Mouse (Mus musculus): ENCODE results near the gene Tmem254b. TPM values are rescaled to one million over a fixed set of nuclear protein-coding genes. Genes with fewer than 3 reads are reported as not detected.
"Not testable (repeated sequence)": the region's sequence is repeated elsewhere in the genome, so short reads cannot be mapped to it uniquely, and the experiment has no call there.

The Tmem254b gene
- total and polyA plus RNA-seq, 3 experiments = 2.6 to 18.4 (median 6.1) TPM

DNA sequence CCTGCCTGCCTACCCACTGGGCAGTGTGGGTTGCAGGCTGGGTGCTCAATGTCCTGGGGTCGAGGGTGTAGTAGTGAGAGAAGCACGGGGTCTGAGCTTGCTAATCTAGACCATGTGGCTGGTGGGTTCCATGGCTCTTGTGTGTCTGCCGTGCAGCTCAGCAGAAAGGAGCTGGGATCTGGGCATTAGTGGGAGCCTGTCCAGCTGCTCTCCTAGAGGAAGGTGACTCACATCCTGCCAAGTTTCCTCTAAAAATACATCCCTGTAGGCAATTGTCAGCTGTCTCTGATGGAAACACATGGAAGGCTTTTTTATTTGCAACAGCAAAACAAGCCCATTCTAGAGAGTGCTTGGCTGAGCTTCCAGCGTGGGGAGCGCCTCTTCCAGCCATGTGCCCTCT, 44.4 kb downstream of the Tmem254b start:
- in situ Hi-C loops (cut with MboI; ENCODE audit: low pct_ligation_motif_present, low pct_unique_long_range_greater_than_20kb, low sequenced_read_pairs); H3K4me1 ChIP-seq (ENCODE audit: control insufficient read depth in 1 of 2, insufficient read depth in 2 of 2); dilution Hi-C loops (cut with MboI; ENCODE audit: extremely low pct_ligation_motif_present, extremely low pct_unique_long_range_greater_than_20kb, low sequenced_read_pairs); H3K27me3 ChIP-seq (replicated peaks); H3K4me2 ChIP-seq (ENCODE audit: insufficient read depth, low read depth, poor library complexity, severe bottlenecking); H3K4me3 ChIP-seq (replicated peaks in 1 of 3; ENCODE audit: low read depth in 2 of 3, low read length in 2 of 3, poor library complexity in 1 of 3); H3K36me3 ChIP-seq (replicated peaks in 1 of 2; ENCODE audit: control insufficient read depth in 1 of 2, insufficient read depth in 1 of 2, low read length in 1 of 2); H3K79me2 ChIP-seq (replicated peaks; ENCODE audit: control insufficient read depth, extremely low read depth, insufficient read depth, poor library complexity, severe bottlenecking); DNase-seq (ENCODE audit: extremely low read depth); H3K9me3 ChIP-seq (replicated peaks; ENCODE audit: low read length); H3K27ac ChIP-seq (ENCODE audit: insufficient read depth, low read depth); H3K9ac ChIP-seq (ENCODE audit: insufficient read depth, low read depth): not testable (repeated sequence)

- H3K9me3 ChIP-seq (replicated peaks; ENCODE audit: low read length); H3K27ac ChIP-seq (ENCODE audit: insufficient read depth, low read depth); H3K4me2 ChIP-seq (ENCODE audit: insufficient read depth, low read depth, poor library complexity, severe bottlenecking); H3K36me3 ChIP-seq (replicated peaks in 1 of 2; ENCODE audit: control insufficient read depth in 1 of 2, insufficient read depth in 1 of 2, low read length in 1 of 2); DNase-seq (ENCODE audit: extremely low read depth); dilution Hi-C loops (cut with MboI; ENCODE audit: extremely low pct_ligation_motif_present, extremely low pct_unique_long_range_greater_than_20kb, low sequenced_read_pairs); H3K4me1 ChIP-seq (ENCODE audit: control insufficient read depth in 1 of 2, insufficient read depth in 2 of 2); in situ Hi-C loops (cut with MboI; ENCODE audit: low pct_ligation_motif_present, low pct_unique_long_range_greater_than_20kb, low sequenced_read_pairs); H3K79me2 ChIP-seq (replicated peaks; ENCODE audit: control insufficient read depth, extremely low read depth, insufficient read depth, poor library complexity, severe bottlenecking); H3K4me3 ChIP-seq (replicated peaks in 1 of 3; ENCODE audit: low read depth in 2 of 3, low read length in 2 of 3, poor library complexity in 1 of 3); H3K9ac ChIP-seq (ENCODE audit: insufficient read depth, low read depth); H3K27me3 ChIP-seq (replicated peaks): not testable (repeated sequence)
Observed at GRCm38 (mm10) chr14:26161156-26161555, 45.7 kb downstream of the Tmem254b start.

- DNase-seq (ENCODE audit: extremely low read depth); H3K27ac ChIP-seq (ENCODE audit: insufficient read depth, low read depth); H3K36me3 ChIP-seq (replicated peaks in 1 of 2; ENCODE audit: control insufficient read depth in 1 of 2, insufficient read depth in 1 of 2, low read length in 1 of 2); H3K4me2 ChIP-seq (ENCODE audit: insufficient read depth, low read depth, poor library complexity, severe bottlenecking); H3K27me3 ChIP-seq (replicated peaks); H3K9ac ChIP-seq (ENCODE audit: insufficient read depth, low read depth); dilution Hi-C loops (cut with MboI; ENCODE audit: extremely low pct_ligation_motif_present, extremely low pct_unique_long_range_greater_than_20kb, low sequenced_read_pairs); H3K9me3 ChIP-seq (replicated peaks; ENCODE audit: low read length); H3K79me2 ChIP-seq (replicated peaks; ENCODE audit: control insufficient read depth, extremely low read depth, insufficient read depth, poor library complexity, severe bottlenecking); H3K4me3 ChIP-seq (replicated peaks in 1 of 3; ENCODE audit: low read depth in 2 of 3, low read length in 2 of 3, poor library complexity in 1 of 3); H3K4me1 ChIP-seq (ENCODE audit: control insufficient read depth in 1 of 2, insufficient read depth in 2 of 2); in situ Hi-C loops (cut with MboI; ENCODE audit: low pct_ligation_motif_present, low pct_unique_long_range_greater_than_20kb, low sequenced_read_pairs): not testable (repeated sequence)
Observed at GRCm38 (mm10) chr14:26156032-26156431, 50.8 kb downstream of the Tmem254b start.

Other genes starting within 250 kb of the Tmem254b start
- not detected in 2 replicates for gene Duxbl1, start 228.5 kb downstream of the Tmem254b start, total RNA-seq (2012; rRNA removed)
- gene Duxbl1, start 228.5 kb downstream of the Tmem254b start, total RNA-seq (2014; rRNA removed) = not detected in 2 replicates
- gene Duxbl1, start 228.5 kb downstream of the Tmem254b start, polyA plus RNA-seq (2012; ENCODE audit: insufficient read length, low read depth) = not detected in 2 replicates
- not detected in 2 replicates for gene Gm9780, start 164.3 kb downstream of the Tmem254b start, total RNA-seq (2012; rRNA removed)
- gene Gm9780, start 164.3 kb downstream of the Tmem254b start, total RNA-seq (2014; rRNA removed) = not detected in 2 replicates
- gene Gm9780, start 164.3 kb downstream of the Tmem254b start, polyA plus RNA-seq (2012; ENCODE audit: insufficient read length, low read depth) = not detected in 2 replicates
- gene Tmem254c, start 139.7 kb downstream of the Tmem254b start, total RNA-seq (2012; rRNA removed) = 7.8 and 10.3 TPM in 2 replicates
- gene Tmem254c, start 139.7 kb downstream of the Tmem254b start, total RNA-seq (2014; rRNA removed) = 14.1 and 15.2 TPM in 2 replicates
- gene Tmem254c, start 139.7 kb downstream of the Tmem254b start, polyA plus RNA-seq (2012; ENCODE audit: insufficient read length, low read depth) = 5.0 and 12.0 TPM in 2 replicates
- not detected in 2 replicates for gene Cphx2, start 125.5 kb downstream of the Tmem254b start, total RNA-seq (2012; rRNA removed)
- not detected in 2 replicates for gene Cphx2, start 125.5 kb downstream of the Tmem254b start, total RNA-seq (2014; rRNA removed)
- not detected in 2 replicates for gene Cphx2, start 125.5 kb downstream of the Tmem254b start, polyA plus RNA-seq (2012; ENCODE audit: insufficient read length, low read depth)
- not detected in 2 replicates for gene Cphx3, start 124.7 kb downstream of the Tmem254b start, total RNA-seq (2012; rRNA removed)
- gene Cphx3, start 124.7 kb downstream of the Tmem254b start, total RNA-seq (2014; rRNA removed) = not detected in 2 replicates
- not detected in 2 replicates for gene Cphx3, start 124.7 kb downstream of the Tmem254b start, polyA plus RNA-seq (2012; ENCODE audit: insufficient read length, low read depth)
- not detected in 2 replicates for gene Duxbl2, start 88.7 kb downstream of the Tmem254b start, total RNA-seq (2012; rRNA removed)
- gene Duxbl2, start 88.7 kb downstream of the Tmem254b start, total RNA-seq (2014; rRNA removed) = not detected in 2 replicates
- not detected in 2 replicates for gene Duxbl2, start 88.7 kb downstream of the Tmem254b start, polyA plus RNA-seq (2012; ENCODE audit: insufficient read length, low read depth)
- gene Plac9b, start 24.6 kb downstream of the Tmem254b start, total RNA-seq (2012; rRNA removed) = not detected in 2 replicates
- not detected in 2 replicates for gene Plac9b, start 24.6 kb downstream of the Tmem254b start, total RNA-seq (2014; rRNA removed)
- not detected in 2 replicates for gene Plac9b, start 24.6 kb downstream of the Tmem254b start, polyA plus RNA-seq (2012; ENCODE audit: insufficient read length, low read depth)
- not detected in 2 replicates for gene Duxbl3, start 50.9 kb upstream of the Tmem254b start, total RNA-seq (2012; rRNA removed)
- not detected in 2 replicates for gene Duxbl3, start 50.9 kb upstream of the Tmem254b start, total RNA-seq (2014; rRNA removed)
- gene Duxbl3, start 50.9 kb upstream of the Tmem254b start, polyA plus RNA-seq (2012; ENCODE audit: insufficient read length, low read depth) = not detected in 2 replicates

Data from CH12.LX (cell line).